Comparison of ENCODE assay signal across 8 mouse cellular contexts in genomic region chr5:146230864-146231654, GRCm38 (mm10). TPM values are rescaled to one million over a fixed set of nuclear protein-coding genes. Genes with fewer than 3 reads are reported as not detected.
DNase-seq lines count a peak whose midpoint lies in the region; ATAC-seq and TF ChIP-seq lines count a peak whose summit lies in the region.

TSS of gene Cdk8 (plus strand) at chr5:146231230.

- H3K27ac ChIP-seq in forebrain, embryonic 16.5 days (ENCODE audit: low read length) = peak within 1 kb of the TSS; percentile 99
- H3K27ac ChIP-seq in layer of hippocampus, adult 2 months = peak within 1 kb of the TSS; percentile 97
- H3K27ac ChIP-seq in lung, embryonic 14.5 days (ENCODE audit: low read depth) = peak within 1 kb of the TSS; percentile 96
- H3K27ac ChIP-seq in olfactory bulb, adult 2 months (ENCODE audit: insufficient read depth, low read depth, low read length) = peak within 1 kb of the TSS; percentile 94
- peak within 1 kb of the TSS; percentile 69 for H3K27ac ChIP-seq in thymus, adult 2 months (ENCODE audit: control insufficient read depth, insufficient read depth, low read length)

- H3K27me3 ChIP-seq in G1E (ENCODE audit: insufficient read depth, low read length) = no peaks in the 10 kb centered on the region
- H3K27me3 ChIP-seq in forebrain, embryonic 16.5 days (replicated peaks; ENCODE audit: control insufficient read depth, insufficient read depth, low read length) = no peaks in the 10 kb centered on the region
- no peaks in the 10 kb centered on the region for H3K27me3 ChIP-seq in lung, embryonic 14.5 days (ENCODE audit: insufficient read depth, low read length)
- H3K27me3 ChIP-seq in thymus, adult 2 months (ENCODE audit: control insufficient read depth, insufficient read depth, low read length) = no peaks in the 10 kb centered on the region

- DNase-seq in G1E (ENCODE audit: low spot score) = peak; percentile 70
- peak; percentile 92 to 96 for DNase-seq in cerebellum, adult 18-20 months
- DNase-seq in heart, postnatal 36 days = peak; percentile 87 to 94
- peak; percentile 91 to 93 for DNase-seq in layer of hippocampus, adult 2 months (ENCODE audit: low spot score in 2 of 2)
- DNase-seq in lung, embryonic 14.5 days = peak; percentile 97
- peak; percentile 88 for DNase-seq in thymus, adult 2 months

- no peak; the same call in none of the 2 replicates for TF ChIP-seq POLR2A in olfactory bulb, adult 2 months (IDR thresholded peaks at IDR 0.05; ENCODE audit: insufficient read depth, low read depth, low read length)
- TF ChIP-seq POLR2A in thymus, adult 2 months (IDR thresholded peaks at IDR 0.05; ENCODE audit: control insufficient read depth, extremely low read depth, insufficient read depth, low read length, poor library complexity) = peak; percentile 64; the same call in 1 of the 2 replicates

- no peaks in the 10 kb centered on the region for H3K9me3 ChIP-seq in G1E (replicated peaks)
- no peaks in the 10 kb centered on the region for H3K9me3 ChIP-seq in forebrain, embryonic 16.5 days (ENCODE audit: control insufficient read depth, low read length)
- no peaks in the 10 kb centered on the region for H3K9me3 ChIP-seq in lung, embryonic 14.5 days (ENCODE audit: low read depth, low read length)

- 0% methylated on average over 63 of the region's 102 CpGs for WGBS in forebrain, embryonic 16.5 days
- WGBS in lung, embryonic 14.5 days = under 1% methylated on average over 85 of the region's 102 CpGs
- WGBS in olfactory bulb, adult 2 months = 1% methylated on average over 97 of the region's 102 CpGs
- WGBS in thymus, adult 2 months = under 1% methylated on average over 101 of the region's 102 CpGs

- intact Hi-C loops in heart, postnatal 36 days (cut with DNase I) = loop anchor here (5.0 kb wide), 2 partner anchors 36 to 71 kb away; no protein-coding TSS in a partner anchor

- no peak for TF ChIP-seq CTCF in G1E (IDR thresholded peaks at IDR 0.05; ENCODE audit: low read depth, low read length)
- 0 out of 2 replicates have a peak, but pooled peaks have one; percentile 8 for TF ChIP-seq CTCF in layer of hippocampus, adult 2 months (conservative IDR thresholded peaks at IDR 0.05)
- TF ChIP-seq CTCF in lung, embryonic 14.5 days (IDR thresholded peaks at IDR 0.05; ENCODE audit: low read depth) = no peak
- no peak for TF ChIP-seq CTCF in olfactory bulb, adult 2 months (IDR thresholded peaks at IDR 0.05; ENCODE audit: insufficient read depth, low read depth, low read length)
- no peak; the same call in 1 of the 2 replicates for TF ChIP-seq CTCF in thymus, adult 2 months (IDR thresholded peaks at IDR 0.05; ENCODE audit: borderline replicate concordance, control insufficient read depth, extremely low read depth, insufficient read depth, low read length, poor library complexity)

- peaks cover 7% of the 10 kb centered on the region for H3K36me3 ChIP-seq in G1E (replicated peaks)
- H3K36me3 ChIP-seq in forebrain, embryonic 16.5 days (ENCODE audit: control insufficient read depth, insufficient read depth) = no peaks in the 10 kb centered on the region
- H3K36me3 ChIP-seq in lung, embryonic 14.5 days (ENCODE audit: insufficient read depth) = no peaks in the 10 kb centered on the region
- H3K36me3 ChIP-seq in thymus, adult 2 months (ENCODE audit: control insufficient read depth, insufficient read depth, low read length) = no peaks in the 10 kb centered on the region

- H3K4me2 ChIP-seq in forebrain, embryonic 16.5 days (ENCODE audit: low read length) = peak within 1 kb of the TSS; percentile 72
- H3K4me2 ChIP-seq in lung, embryonic 14.5 days = peak within 1 kb of the TSS; percentile 69

- peak within 1 kb of the TSS; percentile 83 for H3K4me3 ChIP-seq in G1E (ENCODE audit: low read depth, low read length)
- peak within 1 kb of the TSS; percentile 81 for H3K4me3 ChIP-seq in forebrain, embryonic 16.5 days (replicated peaks; ENCODE audit: low read length)
- H3K4me3 ChIP-seq in layer of hippocampus, adult 2 months = peak within 1 kb of the TSS; percentile 63
- peak within 1 kb of the TSS; percentile 79 for H3K4me3 ChIP-seq in lung, embryonic 14.5 days (ENCODE audit: low read depth, low read length)
- peak within 1 kb of the TSS; percentile 96 for H3K4me3 ChIP-seq in olfactory bulb, adult 2 months (ENCODE audit: insufficient read depth, low read depth, low read length)
- H3K4me3 ChIP-seq in thymus, adult 2 months (ENCODE audit: control insufficient read depth, insufficient read depth, low read length) = peak within 1 kb of the TSS; percentile 64

- ATAC-seq in G1E (ENCODE audit: extremely low read depth, insufficient number of reproducible peaks, low FRiP score, poor library complexity, severe bottlenecking) = peak; percentile 67
- ATAC-seq in forebrain, embryonic 16.5 days = peak; percentile 91
- ATAC-seq in lung, embryonic 14.5 days (ENCODE audit: insufficient read depth) = peak; percentile 90

- peaks cover 30% of the 10 kb centered on the region for H3K4me1 ChIP-seq in G1E (ENCODE audit: insufficient read depth, low read depth, low read length)
- H3K4me1 ChIP-seq in forebrain, embryonic 16.5 days (replicated peaks; ENCODE audit: control insufficient read depth, insufficient read depth, low read length) = peaks cover 17% of the 10 kb centered on the region
- 0 out of 2 replicates have a peak, but pooled peaks cover 2% of the 10 kb centered on the region for H3K4me1 ChIP-seq in lung, embryonic 14.5 days (ENCODE audit: insufficient read depth)
- peaks cover under 1% of the 10 kb centered on the region; the same call in 1 of the 2 replicates for H3K4me1 ChIP-seq in olfactory bulb, adult 2 months (ENCODE audit: control insufficient read depth, insufficient read depth, low read length)
- H3K4me1 ChIP-seq in thymus, adult 2 months (replicated peaks; ENCODE audit: control insufficient read depth, insufficient read depth, low read length) = peaks cover 2% of the 10 kb centered on the region; the same call in 1 of the 2 replicates

- H3K9ac ChIP-seq in forebrain, embryonic 16.5 days (replicated peaks; ENCODE audit: low read depth, low read length) = peak within 1 kb of the TSS; percentile 86
- H3K9ac ChIP-seq in lung, embryonic 14.5 days = peak within 1 kb of the TSS; percentile 83

RNA-seq across cellular contexts. Expression of gene Cdk8, which starts in this region (rescaled TPM):
- total RNA-seq in G1E (2014; fragmentation: Nextera tagmentation) = 160 and 167 TPM in 2 replicates
- 64.9 and 67.0 TPM in 2 replicates for total RNA-seq in G1E (2017)
- 28.3 and 30.2 TPM in 2 replicates for polyA plus RNA-seq in G1E (2012)
- 16.3 and 18.0 TPM in 2 replicates for polyA plus RNA-seq in forebrain, embryonic 16.5 days (2015; fragmentation: Nextera tagmentation; extraction: Ambion mirVana)
- 10 to 100 TPM; 14.6 to 18.0 TPM for total RNA-seq in heart, postnatal 36 days (2021)
- total RNA-seq in layer of hippocampus, adult 2 months (2021) = 10 to 100 TPM; 40.7 to 44.5 TPM
- polyA plus RNA-seq in lung, embryonic 14.5 days (2014; fragmentation: Nextera tagmentation; extraction: Ambion mirVana) = 28.4 and 29.8 TPM in 2 replicates
- polyA plus RNA-seq in olfactory bulb, adult 2 months (2012; ENCODE audit: insufficient read depth, insufficient read length, low replicate concordance, missing spikeins) = not detected in 2 replicates
- 46.9 and 47.1 TPM in 2 replicates for polyA plus RNA-seq in thymus, adult 2 months (2012; rRNA removed)

Comparison
In these comparisons a context has a peak if more than half of its experiments do, and no peak if none do; other contexts are left out.
1. Peak in every context shown above with its lines: DNase-seq, ATAC-seq, H3K4me3 ChIP-seq and H3K27ac ChIP-seq.